Mouse (Mus musculus) embryonic fibroblast, embryonic 13.5 days (primary cell): ENCODE data around the gene Pth1r. TPM values are rescaled to one million over a fixed set of nuclear protein-coding genes. Genes with fewer than 3 reads are reported as not detected.

Experiments
- H3K27ac ChIP-seq: 2 replicates; pipeline ENCODE4 v1.5.1; 2012; ENCODE audit warnings: low read length, control low read depth, inconsistent platforms; ENCODE audit not compliant: insufficient read depth
- H3K4me1 ChIP-seq: 2 replicates; pipeline ENCODE4 v1.6.1; 2011; ENCODE audit warnings: low read length; ENCODE audit not compliant: control insufficient read depth, insufficient read depth
- H3K4me3 ChIP-seq: 2 replicates; pipeline ENCODE4 v1.5.1; 2011; ENCODE audit warnings: mild to moderate bottlenecking, control low read depth, low read length; ENCODE audit not compliant: insufficient read depth
- CTCF ChIP-seq: IDR thresholded peaks from 2 replicates; pipeline ENCODE4 v1.5.1; 2011; ENCODE audit warnings: mild to moderate bottlenecking, control low read depth, low read length, moderate library complexity, borderline replicate concordance; ENCODE audit not compliant: insufficient read depth
- POLR2A ChIP-seq: IDR thresholded peaks from 2 replicates; pipeline ENCODE4 v1.6.1; 2011; ENCODE audit warnings: low read depth, mild to moderate bottlenecking, control low read depth, low read length, moderate library complexity
- polyA plus RNA-seq: library from polyadenylated mRNA; stranded (reverse); fragments of >200 nt; gene quantifications from 2 replicates; pipeline ENCODE4 v1.2.4, GENCODE M21; 2011; ENCODE audit warnings: low read depth; ENCODE audit not compliant: missing spikeins, insufficient read length

Gene Pth1r
- 9.0 and 13.3 TPM in 2 replicates for polyA plus RNA-seq

- Histone ChIP-seq H3K4me3 (no peak within 1 kb of the TSS), H3K27ac (no peak within 1 kb of the TSS), H3K4me1 (no peaks in the 10 kb centered on the region)
- TF ChIP-seq CTCF (no peak), POLR2A (no peak)
Observed at GRCm38 (mm10) chr9:110746961-110747360, at the start of gene Pth1r. TSS of gene Pth1r (minus strand) at chr9:110747145.

- TF ChIP-seq CTCF: no peak
- no peak for TF ChIP-seq POLR2A
- H3K4me1 ChIP-seq: no peaks in the 10 kb centered on the region
- peak overlapping the region; percentile 92 for H3K27ac ChIP-seq
- no peak overlapping the region for H3K4me3 ChIP-seq
Observed at GRCm38 (mm10) chr9:110790462-110790861, 43.5 kb upstream of the Pth1r start.

DNA sequence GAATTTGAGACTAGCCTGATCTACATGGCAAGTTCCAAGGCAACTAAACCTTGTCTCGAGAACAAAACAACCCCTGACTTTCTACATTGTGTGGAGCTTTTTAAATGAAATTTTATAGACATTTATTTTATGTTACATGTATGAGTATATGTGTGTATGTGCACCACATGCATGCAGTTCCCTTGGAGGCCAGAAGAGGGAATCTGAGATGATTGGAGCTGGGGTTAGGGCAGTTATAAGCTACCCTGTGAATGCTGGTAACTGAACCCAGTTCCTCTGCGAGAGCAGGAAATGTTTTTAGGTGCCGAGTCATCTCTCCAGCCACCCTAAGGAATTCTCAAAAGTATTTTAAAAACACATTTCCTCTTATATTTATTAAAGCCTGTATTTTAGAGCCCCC, 41.2 kb upstream of the Pth1r start:
- Histone ChIP-seq H3K27ac (no peak overlapping the region), H3K4me3 (no peak overlapping the region), H3K4me1 (no peaks in the 10 kb centered on the region)
- no peak for TF ChIP-seq CTCF
- TF ChIP-seq POLR2A: no peak

DNA sequence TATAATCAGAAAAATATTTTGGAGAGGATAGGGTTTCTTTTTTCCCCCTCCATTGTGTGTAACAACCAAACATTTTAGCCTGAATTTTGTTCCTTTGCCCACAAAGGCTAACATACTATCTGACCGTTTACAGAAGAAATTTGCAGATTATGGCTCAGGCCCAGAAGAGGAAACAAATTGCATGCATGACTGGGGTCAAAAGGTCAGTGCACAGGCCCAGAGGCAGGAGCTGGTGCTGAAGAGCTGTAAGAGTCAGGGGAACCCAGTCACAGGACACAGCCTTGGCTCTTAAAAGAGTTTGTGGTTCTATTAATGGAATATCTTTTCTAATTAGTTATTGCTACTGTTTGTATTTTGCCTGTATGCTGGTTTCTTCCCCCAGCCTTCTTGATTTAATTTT, 36.7 kb upstream of the Pth1r start:
- Histone ChIP-seq H3K4me1 (peaks cover 7% of the 10 kb centered on the region; the same call in 1 of the 2 replicates), H3K4me3 (no peak overlapping the region), H3K27ac (no peak overlapping the region)
- no peak for TF ChIP-seq CTCF
- no peak for TF ChIP-seq POLR2A

DNA sequence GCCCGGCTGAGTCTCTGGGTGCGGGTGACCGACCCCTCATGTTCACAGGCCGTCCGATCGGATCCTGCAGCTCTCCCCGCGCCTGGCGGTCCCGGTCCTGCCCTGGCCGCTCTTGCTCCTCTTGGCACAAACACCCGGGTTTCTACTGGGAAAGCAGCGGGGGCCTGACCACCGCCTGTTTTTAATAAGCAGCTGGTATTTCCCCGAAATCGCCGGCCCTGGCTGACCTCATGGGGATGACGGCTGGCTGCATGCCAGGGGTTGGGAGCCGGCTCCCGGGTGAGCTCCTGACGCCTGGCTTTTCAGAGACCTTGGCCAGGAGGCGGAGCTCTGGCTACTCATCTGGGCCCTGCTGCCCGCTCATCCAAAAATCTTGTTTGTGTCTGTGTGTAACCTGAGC, 34.8 kb upstream of the Pth1r start:
- Histone ChIP-seq H3K4me1 (peaks cover 7% of the 10 kb centered on the region; the same call in 1 of the 2 replicates), H3K27ac (peak overlapping the region; percentile 65), H3K4me3 (peak overlapping the region; percentile 14; the same call in 1 of the 2 replicates)
- TF ChIP-seq CTCF: no peak
- no peak for TF ChIP-seq POLR2A

- Histone ChIP-seq H3K27ac (peak overlapping the region; percentile 65), H3K4me1 (peaks cover 7% of the 10 kb centered on the region; the same call in 1 of the 2 replicates), H3K4me3 (peak overlapping the region; percentile 14)
- TF ChIP-seq POLR2A (peak; percentile 40; the same call in 1 of the 2 replicates), CTCF (peak; percentile 92)
Observed at GRCm38 (mm10) chr9:110781256-110781721, 34.3 kb upstream of the Pth1r start.

- no peak overlapping the region for H3K4me3 ChIP-seq
- no peak overlapping the region for H3K27ac ChIP-seq
- H3K4me1 ChIP-seq: peaks cover 7% of the 10 kb centered on the region; the same call in 1 of the 2 replicates
- TF ChIP-seq POLR2A (no peak), CTCF (peak; percentile 53; the same call in 1 of the 2 replicates)
Observed at GRCm38 (mm10) chr9:110779242-110779913, 32.4 kb upstream of the Pth1r start.

- peaks cover 7% of the 10 kb centered on the region; the same call in 1 of the 2 replicates for H3K4me1 ChIP-seq
- no peak overlapping the region for H3K27ac ChIP-seq
- TF ChIP-seq POLR2A (no peak), CTCF (0 out of 2 replicates have a peak, but pooled peaks have one; percentile 2)
- no peak overlapping the region for H3K4me3 ChIP-seq
Observed at GRCm38 (mm10) chr9:110778559-110778958, 31.6 kb upstream of the Pth1r start.

GRCm38 (mm10) chr9:110778100-110778499, 31.2 kb upstream of the Pth1r start:
- H3K4me3 ChIP-seq: no peak overlapping the region
- no peak overlapping the region for H3K27ac ChIP-seq
- peaks cover 7% of the 10 kb centered on the region; the same call in 1 of the 2 replicates for H3K4me1 ChIP-seq
- TF ChIP-seq POLR2A (no peak), CTCF (no peak)

GRCm38 (mm10) chr9:110775269-110776022, 28.5 kb upstream of the Pth1r start:
- Histone ChIP-seq H3K4me3 (no peak overlapping the region), H3K4me1 (peaks cover 2% of the 10 kb centered on the region; the same call in 1 of the 2 replicates), H3K27ac (no peak overlapping the region)
- TF ChIP-seq POLR2A (no peak), CTCF (no peak)
